Mouse (Mus musculus) forebrain, embryonic 16.5 days (tissue): ENCODE data around the gene Dgki. TPM values are rescaled to one million over a fixed set of nuclear protein-coding genes. Genes with fewer than 3 reads are reported as not detected.

ENCODE experiments used
- ATAC-seq: fragments of 200-750 bp; cut with Nextera tagmentation; 2 replicates; pipeline ENCODE4 v1.8.0; 2017; ENCODE audit warnings: mild to moderate bottlenecking, moderate library complexity
- H3K27ac ChIP-seq: fragments of 300-500 bp; sonication (generic); 2 replicates; pipeline ENCODE4 v1.5.1; 2014; ENCODE audit warnings: low read length, control low read depth
- H3K27me3 ChIP-seq: fragments of 300-500 bp; sonication (generic); replicated peaks from 2 replicates; pipeline ENCODE4 v1.6.1; 2014; ENCODE audit warnings: low read length; ENCODE audit not compliant: control insufficient read depth, insufficient read depth
- H3K36me3 ChIP-seq: fragments of 300-500 bp; sonication (generic); 2 replicates; pipeline ENCODE4 v1.6.1; 2014; ENCODE audit not compliant: control insufficient read depth, insufficient read depth
- H3K4me1 ChIP-seq: fragments of 300-500 bp; sonication (generic); replicated peaks from 2 replicates; pipeline ENCODE4 v1.6.1; 2014; ENCODE audit warnings: low read length; ENCODE audit not compliant: control insufficient read depth, insufficient read depth
- H3K4me2 ChIP-seq: fragments of 300-500 bp; sonication (generic); 2 replicates; pipeline ENCODE4 v1.6.1; 2014; ENCODE audit warnings: mild to moderate bottlenecking, low read length, control low read depth
- H3K4me3 ChIP-seq: fragments of 300-500 bp; sonication (generic); replicated peaks from 2 replicates; pipeline ENCODE4 v1.5.1; 2014; ENCODE audit warnings: mild to moderate bottlenecking, low read length, control low read depth
- H3K9ac ChIP-seq: fragments of 300-500 bp; sonication (generic); replicated peaks from 2 replicates; pipeline ENCODE4 v1.6.1; 2014; ENCODE audit warnings: low read depth, low read length, control low read depth
- H3K9me3 ChIP-seq: fragments of 300-500 bp; sonication (generic); 2 replicates; pipeline ENCODE4 v1.6.1; 2016; ENCODE audit warnings: low read length; ENCODE audit not compliant: control insufficient read depth
- WGBS: fragments of 180-500 bp; shearing (Covaris S2); extraction: QIAGEN DNeasy Blood & Tissue Kit; methylation state at CpG from one replicate; pipeline ENCODE4 v1.1.7; 2014; 5-methylcytosine and 5-hydroxymethylcytosine counted together
- polyA plus RNA-seq: library from polyadenylated mRNA; unstranded; fragments of >200 nt; fragmentation: Nextera tagmentation; extraction: Ambion mirVana; gene quantifications from 2 replicates; pipeline ENCODE4 v1.2.1, GENCODE M21; 2015

The Dgki gene
- polyA plus RNA-seq, 1 experiment from 2014 or later = 9.6 TPM

DNA sequence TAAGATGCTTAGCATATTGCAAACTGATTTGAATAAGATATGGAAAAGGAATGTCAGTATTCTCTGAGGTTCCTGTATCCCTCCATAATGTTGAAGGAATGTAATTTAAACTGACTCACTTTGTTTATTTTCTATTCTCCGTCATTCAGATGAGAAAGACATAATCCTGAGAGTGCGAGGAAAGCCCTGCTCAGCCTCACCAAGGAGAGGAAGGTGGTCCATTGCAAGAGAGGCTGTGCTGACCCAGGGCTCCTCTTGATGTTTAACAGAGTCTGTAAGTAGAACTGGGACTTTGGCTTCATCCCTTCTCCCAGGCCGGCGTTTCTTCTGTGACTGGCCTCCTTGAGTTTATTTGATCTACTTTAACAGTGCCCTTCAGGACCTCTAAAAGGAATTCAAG, 423.6 kb downstream of the Dgki start:
- no peak overlapping the region for H3K9ac ChIP-seq
- H3K9me3 ChIP-seq = no peaks in the 10 kb centered on the region
- H3K27ac ChIP-seq = peak overlapping the region; percentile 56; the same call in 1 of the 2 replicates
- WGBS = 25% methylated on average over 4 of the region's 4 CpGs
- no peak overlapping the region for H3K4me3 ChIP-seq
- peak; percentile 41 for ATAC-seq
- H3K36me3 ChIP-seq = no peaks in the 10 kb centered on the region
- H3K4me1 ChIP-seq = peaks cover 16% of the 10 kb centered on the region
- H3K4me2 ChIP-seq = no peak overlapping the region
- H3K27me3 ChIP-seq = no peaks in the 10 kb centered on the region

DNA sequence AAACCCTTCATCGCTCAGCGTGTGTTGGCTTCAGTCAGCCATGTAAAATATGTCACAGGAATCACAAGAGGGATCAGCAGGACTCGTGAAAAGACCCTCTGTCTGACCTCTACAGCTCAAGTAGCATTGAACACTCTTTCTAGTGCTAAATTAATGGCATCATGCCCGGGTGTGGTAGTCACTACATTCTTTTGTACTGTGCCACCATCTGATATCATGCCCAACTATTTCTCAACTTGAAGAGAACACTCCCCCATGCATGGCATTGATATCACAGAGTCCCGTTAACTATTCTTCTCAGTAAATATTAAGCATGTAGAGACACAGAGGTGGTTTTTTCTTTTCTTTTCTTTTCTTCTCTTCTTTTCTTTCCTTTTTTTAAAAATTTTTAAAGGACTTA, 424.1 kb downstream of the Dgki start:
- Histone ChIP-seq H3K27ac (no peak overlapping the region; the same call in 1 of the 2 replicates), H3K4me1 (peaks cover 15% of the 10 kb centered on the region), H3K4me2 (no peak overlapping the region), H3K4me3 (no peak overlapping the region), H3K9ac (no peak overlapping the region), H3K36me3 (no peaks in the 10 kb centered on the region), H3K9me3 (no peaks in the 10 kb centered on the region), H3K27me3 (no peaks in the 10 kb centered on the region)
- ATAC-seq = peak; percentile 54
- WGBS = 6% methylated on average over 5 of the region's 5 CpGs

DNA sequence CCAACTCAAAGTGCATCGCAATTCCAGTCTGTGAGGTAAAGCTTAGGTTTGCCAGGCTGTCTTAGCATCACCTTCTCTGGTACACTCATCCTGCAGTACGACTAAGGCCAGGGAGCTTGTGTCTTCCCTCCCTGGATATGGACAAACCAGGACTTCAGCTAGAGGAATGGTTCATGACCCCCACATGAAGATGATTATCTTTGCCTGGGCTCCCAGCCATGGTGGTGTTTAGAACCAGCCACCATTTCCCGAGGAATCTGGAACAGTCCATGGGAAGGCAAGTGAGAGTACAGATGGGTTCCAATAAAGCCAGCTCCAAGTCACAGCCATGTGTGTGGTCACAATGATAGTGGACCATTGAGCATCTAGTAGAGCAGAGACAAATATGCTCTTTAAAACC, 427.1 kb downstream of the Dgki start:
- Histone ChIP-seq H3K27me3 (no peaks in the 10 kb centered on the region), H3K9me3 (no peaks in the 10 kb centered on the region), H3K4me1 (peaks cover 10% of the 10 kb centered on the region), H3K9ac (no peak overlapping the region), H3K4me3 (no peak overlapping the region), H3K4me2 (no peak overlapping the region), H3K27ac (no peak overlapping the region), H3K36me3 (no peaks in the 10 kb centered on the region)
- WGBS = 83% methylated on average over 3 of the region's 3 CpGs
- no peak for ATAC-seq

DNA sequence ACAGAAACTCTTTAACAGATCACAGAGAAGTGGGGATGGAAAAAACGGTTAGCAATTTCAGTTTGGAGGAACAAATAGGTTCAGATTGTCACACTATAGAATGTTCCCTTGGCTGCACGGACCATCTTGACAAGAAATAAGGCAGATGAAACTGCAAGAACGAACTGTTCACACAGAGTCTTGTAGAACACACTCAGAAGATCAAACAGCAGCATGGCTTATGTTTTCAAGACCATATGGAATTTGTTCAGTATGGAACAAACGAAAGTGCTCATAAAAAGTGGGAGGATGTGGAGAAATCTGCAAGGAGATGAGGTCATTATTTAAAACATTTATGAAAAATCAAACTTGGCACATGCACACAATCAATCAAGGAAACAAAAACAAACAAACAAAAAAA, 431.8 kb downstream of the Dgki start:
- Histone ChIP-seq H3K4me2 (no peak overlapping the region), H3K27me3 (no peaks in the 10 kb centered on the region), H3K9ac (no peak overlapping the region), H3K4me3 (no peak overlapping the region), H3K27ac (no peak overlapping the region), H3K4me1 (no peaks in the 10 kb centered on the region; the same call in 1 of the 2 replicates), H3K36me3 (no peaks in the 10 kb centered on the region), H3K9me3 (no peaks in the 10 kb centered on the region)
- 78% methylated on average over 4 of the region's 4 CpGs for WGBS
- no peak for ATAC-seq

DNA sequence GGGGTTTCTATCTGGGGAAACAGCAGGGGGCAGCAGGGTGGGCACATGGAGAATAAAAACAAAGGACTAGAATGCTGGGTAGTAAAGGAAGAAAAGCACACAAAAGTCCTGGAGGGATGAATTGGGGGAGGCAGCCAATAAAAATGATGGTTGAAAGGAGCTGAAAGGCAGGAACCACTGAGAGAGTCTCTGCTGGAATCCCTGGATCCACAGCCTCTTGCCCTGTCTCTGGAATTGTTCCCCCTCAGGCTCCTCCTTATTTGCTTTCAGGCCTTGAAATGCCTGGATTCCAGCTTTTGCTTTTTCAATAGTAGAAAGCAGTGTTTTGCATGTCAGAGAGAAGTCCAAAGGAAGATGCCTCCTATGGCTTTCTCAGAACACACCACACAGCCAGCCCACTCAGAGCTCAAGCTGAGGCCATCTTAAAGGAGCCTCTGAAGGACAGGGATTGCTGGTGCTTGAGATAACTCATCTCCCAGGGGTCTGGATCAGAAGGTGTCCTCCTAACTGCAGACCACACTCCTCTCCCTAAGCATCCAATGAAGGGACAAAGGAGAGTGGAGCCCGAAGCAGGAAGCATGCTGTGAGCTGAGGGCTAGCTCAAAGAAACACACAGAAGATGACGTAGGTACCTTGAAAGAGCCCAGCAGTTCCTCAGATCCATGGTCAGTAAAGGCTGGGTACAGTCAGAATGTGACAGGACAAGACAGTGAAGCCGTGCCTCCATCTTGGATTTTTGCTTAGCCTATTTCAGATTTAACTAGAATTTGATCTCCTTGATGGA, 441.5 kb downstream of the Dgki start:
- Histone ChIP-seq H3K27ac (peak overlapping the region; percentile 53), H3K9ac (no peak overlapping the region), H3K4me1 (no peaks in the 10 kb centered on the region; the same call in none of the 2 replicates), H3K9me3 (no peaks in the 10 kb centered on the region), H3K27me3 (no peaks in the 10 kb centered on the region), H3K36me3 (no peaks in the 10 kb centered on the region), H3K4me2 (no peak overlapping the region), H3K4me3 (no peak overlapping the region)
- whole genome bisulfite sequencing = 28% methylated on average over 3 of the region's 3 CpGs
- ATAC-seq = peak; percentile 59

DNA sequence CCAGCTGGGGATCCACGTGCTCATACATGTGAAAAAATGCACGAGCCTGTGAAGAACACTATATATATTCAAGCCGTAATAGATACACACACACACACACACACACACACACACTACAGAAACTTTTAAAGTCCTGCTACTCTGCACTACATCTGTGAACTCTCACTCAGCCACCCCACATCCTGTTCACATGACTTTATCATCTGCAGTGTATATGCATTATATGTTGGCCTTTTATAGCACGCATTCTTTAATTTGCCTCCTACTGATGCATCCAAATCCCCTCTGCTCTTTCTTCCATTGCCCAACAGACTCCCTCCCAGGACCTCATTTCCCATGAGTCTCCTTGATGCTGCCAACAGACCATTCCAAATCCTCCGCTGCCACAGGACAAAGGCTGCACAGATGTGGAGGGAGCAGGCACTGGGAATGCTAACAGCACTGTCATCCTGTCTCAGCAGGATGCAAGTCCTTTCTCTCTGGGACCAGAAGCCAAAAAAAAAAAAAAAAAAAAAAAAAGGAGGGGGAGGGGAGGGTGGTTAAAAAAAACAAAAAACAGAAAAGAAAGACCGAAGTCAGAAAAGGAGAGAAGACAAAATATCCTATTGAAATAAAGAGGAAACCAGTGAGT, 442.2 kb downstream of the Dgki start:
- H3K27ac ChIP-seq = peak overlapping the region; percentile 53; the same call in 1 of the 2 replicates
- 21% methylated on average over 6 of the region's 6 CpGs for WGBS
- peak; percentile 72 for ATAC-seq

DNA sequence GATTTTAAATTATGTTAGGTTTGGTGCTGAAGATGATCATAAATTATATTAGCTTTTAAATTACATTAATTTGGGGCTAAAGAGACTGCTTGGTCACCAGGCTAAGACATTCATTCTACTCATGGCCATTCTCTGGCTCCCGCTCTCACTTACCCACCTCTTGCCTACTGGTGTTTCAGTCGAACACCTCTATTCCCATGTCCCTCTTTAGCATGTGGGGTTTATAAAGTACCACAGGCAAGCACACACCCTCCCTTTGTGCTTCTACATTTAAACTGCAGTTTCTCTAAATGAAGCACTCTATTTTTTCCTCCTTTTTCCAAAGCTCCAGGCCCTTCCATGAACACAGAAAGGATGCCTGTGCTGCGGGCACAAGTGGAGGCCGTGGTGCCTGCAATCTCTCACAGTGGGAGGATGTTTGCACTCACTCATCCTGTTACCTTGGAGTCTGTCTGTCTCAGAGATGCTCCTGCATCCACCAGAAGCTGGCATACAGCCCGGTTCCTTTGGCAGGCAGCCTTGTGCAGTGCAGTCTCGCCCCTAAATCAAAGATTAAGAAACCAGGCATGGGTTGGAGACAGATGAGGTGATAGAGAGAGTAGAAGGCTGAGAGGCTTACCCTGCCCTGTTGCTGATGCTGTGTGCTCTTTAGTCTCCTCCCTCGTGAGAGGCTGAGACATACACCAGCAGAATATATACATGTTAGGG, 449.4 kb downstream of the Dgki start:
- Histone ChIP-seq H3K4me1 (peaks cover 6% of the 10 kb centered on the region), H3K4me2 (no peak overlapping the region), H3K36me3 (0 out of 2 replicates have a peak, but pooled peaks cover 3% of the 10 kb centered on the region), H3K27ac (peak overlapping the region; percentile 9; the same call in 1 of the 2 replicates), H3K9ac (no peak overlapping the region), H3K4me3 (no peak overlapping the region), H3K9me3 (no peaks in the 10 kb centered on the region), H3K27me3 (no peaks in the 10 kb centered on the region)
- 44% methylated on average over 7 of the region's 7 CpGs for WGBS
- peak; percentile 84 for ATAC-seq

More for the DNA sequence above, 442.2 kb downstream of the Dgki start:
- Histone ChIP-seq H3K4me1 (no peaks in the 10 kb centered on the region; the same call in none of the 2 replicates), H3K4me2 (no peak overlapping the region), H3K9me3 (no peaks in the 10 kb centered on the region), H3K9ac (no peak overlapping the region), H3K36me3 (no peaks in the 10 kb centered on the region), H3K4me3 (no peak overlapping the region), H3K27me3 (no peaks in the 10 kb centered on the region)

DNA sequence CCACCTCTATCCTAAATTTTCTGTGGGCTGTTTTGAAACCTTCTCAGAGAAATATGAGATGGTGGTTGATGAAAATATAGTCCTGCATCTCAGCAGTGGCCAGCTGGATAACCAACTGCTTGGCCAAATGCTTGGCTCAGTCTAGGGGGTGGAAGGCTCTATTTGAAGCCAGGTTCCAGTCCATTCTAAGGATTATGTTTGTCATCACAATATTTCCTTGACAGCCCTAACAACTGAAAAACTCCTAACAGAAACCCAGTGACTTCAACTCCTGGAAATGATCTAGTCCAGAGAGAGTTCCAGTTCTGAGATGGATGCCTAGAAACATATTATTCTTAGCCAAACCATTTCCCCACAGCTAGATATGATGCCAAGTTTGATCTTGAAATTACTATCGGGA, 454.7 kb downstream of the Dgki start:
- Histone ChIP-seq H3K36me3 (0 out of 2 replicates have a peak, but pooled peaks cover 3% of the 10 kb centered on the region), H3K27me3 (no peaks in the 10 kb centered on the region), H3K9me3 (no peaks in the 10 kb centered on the region), H3K9ac (no peak overlapping the region), H3K27ac (no peak overlapping the region), H3K4me1 (peaks cover 4% of the 10 kb centered on the region; the same call in 1 of the 2 replicates), H3K4me3 (no peak overlapping the region), H3K4me2 (no peak overlapping the region)
- no peak for ATAC-seq
- WGBS = 72% methylated on average over 1 of the region's 1 CpGs

DNA sequence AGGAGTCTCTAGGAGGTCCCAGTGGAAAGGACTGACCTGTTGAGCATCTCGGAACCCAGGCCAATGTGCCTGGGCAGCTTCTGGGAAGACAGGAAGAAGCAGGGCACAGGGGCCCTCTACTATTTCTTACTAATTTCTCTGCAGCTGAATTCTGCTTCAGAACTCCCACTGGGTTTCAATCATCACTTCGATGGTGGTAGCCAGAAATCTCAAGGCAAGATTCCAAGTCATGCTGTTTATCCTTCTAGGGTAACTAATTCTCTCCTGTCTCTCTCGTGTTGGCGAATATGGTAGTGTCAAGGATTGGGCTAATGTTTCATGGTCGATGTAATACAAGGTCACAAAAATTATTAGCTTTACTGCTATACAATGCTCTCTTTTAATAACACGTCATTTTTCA, 455.7 kb downstream of the Dgki start:
- Histone ChIP-seq H3K4me3 (no peak overlapping the region), H3K27ac (no peak overlapping the region), H3K9me3 (no peaks in the 10 kb centered on the region), H3K9ac (no peak overlapping the region), H3K4me2 (no peak overlapping the region), H3K27me3 (no peaks in the 10 kb centered on the region), H3K4me1 (peaks cover 4% of the 10 kb centered on the region; the same call in 1 of the 2 replicates), H3K36me3 (0 out of 2 replicates have a peak, but pooled peaks cover 3% of the 10 kb centered on the region)
- no peak for ATAC-seq
- 58% methylated on average over 6 of the region's 6 CpGs for WGBS
